Mouse (Mus musculus) frontal cortex, adult (tissue): ENCODE measurements around the gene Syngr4.
"Not testable (repeated sequence)": the region's sequence is repeated elsewhere in the genome, so short reads cannot be mapped to it uniquely, and the experiment has no call there.

Source experiments
- ATAC-seq: cut with Nextera tagmentation; 2 replicates; pipeline ENCODE4 v1.9.2; 2017; ENCODE audit warnings: mild to moderate bottlenecking, moderate library complexity, mixed read lengths; ENCODE audit not compliant: low TSS enrichment

Syngr4 gene

DNA sequence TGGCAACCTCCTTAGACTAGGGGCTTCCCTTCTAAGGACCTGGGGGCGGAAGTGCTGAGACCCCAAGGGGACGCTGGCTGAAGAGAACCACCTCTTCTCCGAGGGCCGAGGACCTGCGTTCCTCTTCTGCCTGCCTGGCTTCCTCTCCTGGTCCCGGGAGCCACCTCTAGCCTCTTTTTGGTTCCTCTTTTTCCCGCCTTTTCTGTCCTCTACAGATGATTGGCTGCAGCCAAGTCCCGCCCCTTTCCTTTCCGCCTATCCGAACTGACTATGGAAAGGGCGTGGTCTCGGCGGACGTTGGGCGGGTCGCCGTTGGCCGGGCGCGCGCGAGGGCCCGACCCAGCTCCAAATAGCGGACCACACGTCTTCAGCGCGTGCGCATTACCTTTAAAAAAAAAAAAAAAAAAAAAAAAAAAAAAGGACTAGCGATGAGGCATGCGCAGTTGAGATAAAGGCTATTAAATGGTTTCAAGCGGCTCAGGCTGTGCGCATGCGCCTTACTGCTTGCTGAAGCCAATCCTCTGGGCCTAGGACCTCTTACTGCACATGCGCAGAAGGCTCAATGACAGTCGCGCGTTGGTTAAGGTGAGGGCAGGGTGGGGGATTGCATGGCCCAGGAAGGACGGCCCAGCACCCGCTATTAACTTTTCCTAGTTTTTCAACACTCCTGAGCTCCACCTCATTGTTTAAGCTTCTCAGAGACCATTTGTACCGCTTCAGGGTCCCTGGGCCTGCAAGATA is at the start of gene Syngr4, which contains the start of gene Tmem143:
TSS of gene Syngr4 (minus strand) at position 198 of the 741 bp plus-strand sequence.
TSS of gene Tmem143 (plus strand) at position 425 of the 741 bp plus-strand sequence.
- peak; percentile 82 for ATAC-seq

DNA sequence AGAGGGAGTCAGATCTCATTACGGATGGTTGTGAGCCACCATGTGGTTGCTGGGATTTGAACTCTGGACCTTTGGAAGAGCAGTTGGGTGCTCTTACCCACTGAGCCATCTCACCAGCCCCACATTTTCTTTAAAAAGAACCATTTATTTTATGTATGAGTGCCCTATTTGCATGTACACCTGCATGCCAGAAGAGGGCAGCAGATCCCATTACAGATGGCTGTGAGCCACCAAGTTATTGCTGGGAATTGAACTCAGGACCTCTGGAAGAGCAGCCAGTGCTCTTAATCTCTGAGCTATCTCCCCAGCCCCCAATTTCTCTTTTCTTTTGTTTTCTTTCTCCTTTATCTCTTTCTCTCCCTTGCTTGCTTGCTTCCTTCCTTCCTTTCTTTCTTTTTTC is 46.8 kb upstream of the Syngr4 start:
- ATAC-seq = not testable (repeated sequence)

DNA sequence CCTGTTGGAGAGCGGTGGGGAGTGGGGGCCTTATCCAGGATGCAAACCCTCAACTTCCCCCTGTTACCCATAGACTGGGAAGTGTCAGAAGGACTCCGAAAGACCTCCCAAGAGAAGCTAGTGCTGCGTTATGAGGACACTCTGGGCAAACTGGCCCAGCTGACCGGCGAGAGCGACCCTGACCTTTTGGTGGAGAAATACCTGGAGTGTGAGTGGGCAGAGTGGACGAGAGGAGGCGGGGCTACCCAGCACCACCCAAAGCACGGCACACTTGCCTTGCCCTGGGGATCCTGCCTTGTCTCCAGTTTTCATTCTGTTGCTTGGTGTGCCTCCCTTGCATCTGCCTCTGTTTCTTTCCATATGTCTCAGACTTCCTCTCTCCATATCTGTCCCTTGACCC is 45.5 kb upstream of the Syngr4 start:
- no peak for ATAC-seq

DNA sequence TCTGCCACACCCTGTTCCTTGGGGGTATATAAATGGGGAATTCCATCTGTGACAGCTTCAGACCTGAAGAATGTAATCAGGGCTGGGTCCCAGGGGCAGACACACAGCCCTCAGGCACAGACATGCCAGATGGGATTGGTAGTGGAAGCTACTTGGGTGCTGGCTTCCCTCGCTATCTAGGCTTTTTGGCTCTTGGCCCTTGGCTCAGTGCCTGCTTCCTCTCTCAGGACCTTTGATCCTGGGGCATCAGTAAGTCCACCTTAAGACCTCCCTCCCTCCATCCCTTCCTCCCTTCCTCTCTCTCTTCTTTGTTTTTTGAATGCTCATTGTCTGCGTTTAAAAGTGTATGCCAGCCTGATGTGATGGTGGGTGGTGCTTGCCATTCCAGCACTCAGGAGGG is 43.3 kb upstream of the Syngr4 start:
- no peak for ATAC-seq

DNA sequence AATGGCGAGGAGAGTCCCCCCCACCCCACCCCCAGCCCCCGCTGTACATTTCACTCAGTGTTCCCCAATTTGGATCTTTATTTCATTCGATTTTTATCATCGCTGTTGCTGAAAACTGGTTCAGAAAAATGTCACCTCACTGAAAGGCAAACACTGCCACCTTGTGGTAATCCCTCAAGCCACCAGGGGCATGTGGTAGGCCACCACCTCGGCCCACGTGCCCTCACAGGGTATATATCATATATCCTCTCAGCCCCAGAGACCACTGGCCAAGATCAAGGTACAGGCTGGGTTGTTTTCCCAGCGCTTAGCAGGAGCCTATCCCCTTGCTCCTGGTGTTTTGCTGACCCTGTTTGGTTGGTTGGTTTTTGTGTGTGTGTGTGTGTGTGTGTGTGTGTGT is 38.6 kb upstream of the Syngr4 start:
- no peak for ATAC-seq

DNA sequence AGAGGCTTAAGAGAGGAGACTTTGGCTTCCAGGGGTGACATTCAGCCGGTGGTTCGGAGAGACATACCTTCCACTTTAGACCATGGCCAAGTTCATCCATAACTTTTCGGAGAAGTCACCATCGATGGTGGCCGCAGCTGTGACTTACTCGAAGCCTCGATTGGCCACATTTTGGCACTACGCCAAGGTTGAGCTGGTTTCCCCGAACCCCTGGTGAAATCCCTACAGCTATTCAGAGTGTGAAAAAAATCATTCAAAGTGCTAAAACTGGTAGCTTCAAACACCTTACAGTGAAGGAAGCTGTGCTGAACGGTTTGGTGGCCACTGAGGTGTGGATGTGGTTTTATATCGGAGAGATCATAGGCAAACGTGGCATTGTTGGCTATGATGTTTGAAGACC is 37.3 kb upstream of the Syngr4 start:
- not testable (repeated sequence) for ATAC-seq

DNA sequence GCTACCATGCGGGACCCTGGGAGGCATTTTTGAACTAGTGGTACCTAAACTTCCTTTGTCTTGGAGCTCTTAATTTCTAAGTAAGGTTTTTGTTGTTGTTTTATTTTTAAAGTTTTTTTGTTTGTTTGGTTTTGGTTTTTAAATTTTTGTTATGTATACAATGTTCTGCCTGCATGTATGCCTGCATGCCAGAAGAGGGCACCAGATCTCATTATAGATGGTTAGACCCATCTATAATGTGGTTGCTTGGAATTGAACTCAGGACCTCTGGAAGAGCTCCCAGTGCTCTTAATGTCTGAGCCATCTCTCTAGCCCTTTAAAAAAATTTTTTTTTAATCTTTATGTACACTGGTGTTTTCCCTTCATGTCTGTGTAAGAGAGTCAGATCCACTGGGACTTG is 33.2 kb upstream of the Syngr4 start:
- ATAC-seq = no peak

DNA sequence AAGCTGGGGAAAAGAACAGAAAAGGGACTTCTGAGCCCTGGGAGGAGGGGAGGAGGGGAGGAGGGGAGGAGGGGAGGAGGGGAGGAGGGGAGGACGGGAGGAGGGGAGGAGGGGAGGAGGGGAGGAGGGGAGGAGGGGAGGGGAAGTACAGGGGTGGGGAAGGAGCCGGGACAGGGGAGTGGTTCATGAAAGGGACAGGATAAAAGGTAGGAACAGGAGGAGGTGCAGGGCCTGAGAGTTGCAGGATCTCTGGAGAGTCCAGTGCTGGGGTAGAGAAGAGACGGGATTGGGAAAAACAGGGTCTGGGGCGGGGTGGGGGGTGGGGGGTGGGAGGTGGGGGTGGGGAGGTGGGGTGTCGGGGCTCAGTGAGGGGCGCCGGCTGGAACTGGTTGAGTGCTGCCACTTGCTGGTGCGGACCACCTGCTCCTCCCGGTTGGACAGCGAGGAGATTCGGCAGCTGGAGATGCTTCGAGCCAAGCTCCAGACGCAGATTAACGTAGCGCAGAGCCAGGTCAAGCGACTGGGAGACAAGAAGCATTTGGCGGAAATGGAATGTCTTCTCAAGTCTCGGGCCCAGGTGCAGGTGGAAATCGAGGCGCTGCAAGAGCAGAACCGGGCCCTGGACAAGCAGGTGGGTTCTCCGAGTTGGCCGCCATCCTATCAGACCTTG is 32.2 kb upstream of the Syngr4 start:
- no peak for ATAC-seq

DNA sequence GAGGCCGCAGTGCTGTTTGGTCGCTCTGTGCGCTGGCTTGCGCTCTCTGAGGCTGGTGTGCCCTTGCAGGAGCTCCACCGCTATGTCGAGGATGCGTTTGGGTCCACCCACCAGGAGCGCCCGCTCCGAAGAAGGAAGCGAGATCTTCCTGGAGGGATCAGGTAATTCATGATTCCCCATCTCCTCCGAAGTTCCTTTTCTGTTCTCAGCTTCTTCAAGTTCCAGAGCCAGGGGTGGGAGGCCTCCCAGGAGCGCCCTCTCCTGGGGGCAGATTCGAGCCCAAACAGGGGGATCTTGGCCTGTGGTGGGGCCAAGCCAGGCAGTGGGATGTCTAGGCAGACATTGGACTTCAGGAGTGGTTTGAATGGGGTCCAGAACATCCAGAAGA is 27.9 kb upstream of the Syngr4 start:
- ATAC-seq = no peak

DNA sequence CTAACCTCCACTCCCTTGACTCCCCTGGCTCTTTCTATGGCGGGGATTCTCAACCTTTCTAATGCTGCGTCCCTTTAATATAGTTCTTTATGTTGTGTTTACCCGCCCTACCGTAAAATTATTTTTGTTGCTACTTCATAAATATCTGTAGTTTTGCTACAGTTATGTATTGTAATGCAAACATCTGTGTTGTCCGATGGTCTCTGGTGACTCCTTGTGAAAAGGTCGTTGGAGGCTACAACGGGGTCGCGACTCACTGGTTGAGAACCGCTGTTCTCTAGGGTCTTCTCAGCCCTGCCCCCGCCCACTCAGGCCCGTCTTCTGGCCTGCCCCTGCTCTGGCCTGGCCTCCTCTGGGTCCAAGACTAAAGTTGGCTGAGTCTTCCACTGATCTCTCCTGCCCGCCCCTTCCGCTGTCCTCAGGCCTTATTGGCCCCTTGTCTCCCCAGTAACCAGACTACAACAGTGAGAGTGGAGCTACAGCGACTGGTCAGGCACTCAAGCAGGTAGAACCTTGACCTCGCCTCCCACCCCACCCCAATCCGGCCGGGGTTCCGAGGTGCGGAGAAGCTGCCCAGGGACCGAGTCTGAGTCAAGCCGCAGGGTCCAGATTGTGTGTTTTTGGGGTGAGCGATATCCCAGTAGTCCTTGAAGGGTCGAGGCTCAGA is 27.4 kb upstream of the Syngr4 start, which contains the start of gene Ccdc114:
TSS of gene Ccdc114 (plus strand) at position 311 of the 667 bp plus-strand sequence.
- 0 out of 2 replicates have a peak, but pooled peaks have one; percentile 10 for ATAC-seq

DNA sequence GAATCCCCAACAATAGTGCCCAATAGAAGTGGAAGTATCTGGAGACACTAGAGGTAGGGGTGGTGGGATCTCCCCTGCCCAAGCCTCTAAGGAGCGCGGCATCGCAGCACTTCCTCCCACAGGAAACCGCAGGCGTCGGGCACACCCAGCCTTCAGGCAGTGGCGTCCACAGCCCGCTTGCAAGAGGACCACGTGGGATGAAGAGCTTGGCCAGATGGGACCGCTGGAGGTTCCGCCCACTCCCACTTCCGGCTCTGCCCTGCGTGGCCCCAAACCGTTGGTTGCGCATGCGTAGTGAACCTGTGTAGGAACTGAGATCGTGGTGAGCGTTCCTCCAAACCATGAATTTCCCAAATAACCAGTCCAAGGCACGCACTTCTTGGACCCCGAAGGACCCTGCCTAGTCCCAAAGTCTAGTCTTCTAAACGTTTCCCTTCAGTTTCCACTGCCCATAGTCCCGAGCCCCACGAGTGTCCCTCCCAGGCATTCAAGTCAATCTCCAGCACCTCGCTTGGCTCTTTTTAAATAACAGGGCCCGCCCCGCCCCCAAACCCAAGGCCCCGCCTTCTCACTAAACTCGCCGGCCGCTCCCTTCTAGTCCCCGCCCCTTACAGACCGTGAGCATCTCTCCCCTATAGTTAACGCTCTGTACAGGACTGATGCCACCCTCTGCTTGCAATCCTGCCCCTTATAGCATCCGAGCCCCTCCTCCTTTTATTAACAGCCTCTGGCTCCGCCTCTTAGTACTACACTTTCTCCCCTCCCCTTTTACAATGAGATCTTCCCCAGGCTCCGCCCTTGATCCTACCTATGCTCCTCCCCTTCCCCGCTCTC is 26.6 kb upstream of the Syngr4 start:
- peak; percentile 90 for ATAC-seq

DNA sequence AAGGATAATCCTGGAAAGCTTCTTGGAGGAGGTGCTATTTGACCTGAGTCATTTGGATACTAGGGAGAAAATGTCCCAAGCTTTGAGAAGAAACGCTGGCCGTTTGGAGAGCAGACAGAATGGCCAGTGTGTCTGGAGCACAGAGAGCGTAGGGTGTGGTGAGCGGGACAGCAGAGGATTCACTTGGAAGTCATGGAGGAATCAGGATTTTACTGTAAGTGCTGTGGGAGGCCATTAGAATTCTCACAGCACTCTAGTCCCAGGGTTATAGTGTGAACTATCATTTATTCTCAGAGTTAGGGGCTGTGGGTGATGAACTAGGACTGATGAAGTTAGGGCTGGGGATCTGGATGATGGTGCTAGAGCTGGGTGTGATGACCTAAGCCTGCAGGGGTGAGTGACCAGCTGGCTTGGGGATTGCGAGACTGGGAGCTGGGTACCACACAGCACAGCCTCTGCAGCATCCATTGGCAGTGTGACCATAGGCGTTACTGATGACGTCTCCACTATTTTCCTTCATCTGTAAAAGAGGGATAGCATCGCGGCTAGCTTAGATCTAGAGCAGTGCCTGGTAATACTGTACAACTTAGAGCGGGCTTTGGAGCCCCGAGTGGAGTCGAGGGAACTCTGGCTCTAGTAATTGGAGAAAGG is 25.6 kb upstream of the Syngr4 start:
- ATAC-seq = no peak

DNA sequence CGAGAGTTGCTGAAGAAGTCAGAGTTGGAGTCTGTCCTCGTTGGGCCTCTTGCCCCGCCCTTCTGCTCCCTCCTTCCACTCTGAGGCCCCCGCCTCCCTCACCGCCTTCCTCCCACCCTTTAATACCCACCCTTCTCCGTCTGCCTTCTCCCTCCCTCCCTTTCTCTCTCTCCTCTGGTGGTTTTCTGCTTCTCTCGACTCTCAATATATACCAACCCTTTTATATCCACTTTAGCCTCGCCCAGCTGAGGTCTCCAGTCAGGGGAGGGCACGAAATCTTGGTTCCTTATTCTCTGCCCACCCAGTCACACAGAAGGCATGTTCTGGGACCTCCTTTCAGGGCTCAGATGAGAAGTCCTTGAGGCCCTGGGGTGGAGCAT is 24.7 kb upstream of the Syngr4 start, which contains the start of gene Emp3:
TSS of gene Emp3 (minus strand) at position 163 of the 380 bp plus-strand sequence.
- no peak for ATAC-seq

DNA sequence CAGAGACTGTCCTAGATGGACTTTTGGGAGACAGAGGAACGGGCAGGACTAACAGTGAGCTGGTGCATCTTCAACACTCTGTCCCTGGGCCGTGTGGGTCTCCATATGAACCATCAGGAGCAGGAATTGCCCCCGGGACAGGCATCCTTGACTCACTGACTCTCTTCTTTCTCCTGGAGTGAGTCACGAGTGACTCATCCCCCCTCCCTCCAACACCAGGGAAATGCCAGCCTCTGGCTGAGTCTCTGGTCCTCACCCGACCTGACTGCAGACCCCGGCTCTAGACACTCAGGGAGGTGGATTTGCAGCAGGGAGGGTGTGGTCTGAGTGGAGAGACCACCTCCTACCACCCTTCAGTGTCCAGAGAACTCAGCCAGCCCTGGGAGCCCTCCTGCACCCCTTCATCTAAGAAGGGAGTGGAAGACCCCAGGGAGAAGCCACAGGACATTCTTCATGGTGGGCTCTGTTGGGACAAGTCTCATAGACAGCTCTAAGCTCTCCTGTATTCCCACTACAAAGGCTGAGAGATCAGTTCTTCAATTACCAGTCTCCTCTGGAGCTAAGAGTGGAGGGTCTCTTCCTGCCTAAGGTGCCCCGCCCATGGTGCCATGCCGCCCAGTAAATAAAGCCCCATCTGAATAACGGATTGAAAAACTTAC is 24.2 kb upstream of the Syngr4 start:
- no peak for ATAC-seq

DNA sequence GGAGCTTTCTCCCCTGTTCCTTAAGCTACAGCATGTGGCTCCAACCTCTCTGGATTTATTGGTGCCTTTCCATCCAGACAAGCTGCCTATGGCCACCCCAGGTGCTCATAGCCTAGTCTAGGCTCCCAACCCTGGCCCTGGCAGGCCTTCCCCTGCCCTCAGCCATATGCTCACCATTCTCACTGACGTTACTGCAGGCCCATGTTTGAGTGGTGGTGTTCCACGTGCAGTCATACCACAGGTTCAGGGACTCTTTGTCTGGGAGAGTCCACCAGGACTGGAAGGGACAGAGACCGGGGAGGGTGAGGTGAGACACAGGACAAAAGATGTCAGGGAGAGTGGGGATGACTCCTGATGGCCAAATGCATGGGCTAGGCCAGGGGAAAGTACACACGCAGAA is 23.2 kb upstream of the Syngr4 start:
- no peak for ATAC-seq

DNA sequence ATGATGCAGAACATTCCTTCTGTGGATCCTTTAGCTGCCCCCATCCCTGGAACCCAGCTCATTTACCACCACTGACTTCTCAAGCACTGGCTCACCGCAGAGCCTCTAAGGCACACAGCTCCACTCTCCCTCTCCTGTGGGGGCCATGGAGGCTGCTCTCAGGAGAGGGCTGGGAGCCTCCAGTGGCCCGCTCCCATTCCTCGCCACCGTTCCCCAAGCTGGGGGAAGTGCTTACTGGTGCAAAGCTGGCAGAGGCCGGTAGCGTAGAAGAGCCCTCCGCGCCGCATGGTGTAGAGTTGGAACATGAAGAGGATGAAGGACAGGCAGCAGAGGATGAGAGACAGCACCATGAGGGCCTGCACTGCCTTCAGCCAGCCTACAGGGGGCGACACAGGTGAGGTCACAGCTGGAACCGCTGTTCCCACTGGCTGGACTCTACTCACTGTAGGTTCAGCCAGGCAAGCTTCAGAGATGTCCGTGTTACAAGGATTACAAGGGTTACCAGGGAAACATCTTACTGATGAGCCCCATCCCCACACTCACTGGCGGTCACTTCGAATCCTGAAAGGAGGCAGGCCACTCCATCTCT is 22.7 kb upstream of the Syngr4 start:
- no peak for ATAC-seq

DNA sequence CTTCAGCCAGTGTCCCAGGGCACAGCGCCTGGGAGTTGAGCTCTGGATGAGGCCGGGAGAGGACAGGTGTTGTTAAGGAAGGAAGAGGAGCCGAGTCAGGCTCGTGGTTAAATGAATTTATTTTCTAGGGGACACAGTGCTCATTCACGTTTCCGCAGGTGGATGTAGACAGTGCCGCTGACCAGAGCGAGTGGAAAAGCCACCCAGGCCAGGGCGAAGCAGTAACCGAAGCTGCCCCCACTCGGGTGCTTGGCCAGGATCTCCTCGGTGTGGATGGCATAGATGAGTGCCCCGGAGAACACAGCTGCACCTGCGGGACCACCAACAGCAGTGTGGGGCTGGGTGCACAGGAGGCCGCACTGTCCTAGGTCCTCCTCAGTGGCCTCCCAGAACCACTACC is 21.4 kb upstream of the Syngr4 start:
- no peak for ATAC-seq

DNA sequence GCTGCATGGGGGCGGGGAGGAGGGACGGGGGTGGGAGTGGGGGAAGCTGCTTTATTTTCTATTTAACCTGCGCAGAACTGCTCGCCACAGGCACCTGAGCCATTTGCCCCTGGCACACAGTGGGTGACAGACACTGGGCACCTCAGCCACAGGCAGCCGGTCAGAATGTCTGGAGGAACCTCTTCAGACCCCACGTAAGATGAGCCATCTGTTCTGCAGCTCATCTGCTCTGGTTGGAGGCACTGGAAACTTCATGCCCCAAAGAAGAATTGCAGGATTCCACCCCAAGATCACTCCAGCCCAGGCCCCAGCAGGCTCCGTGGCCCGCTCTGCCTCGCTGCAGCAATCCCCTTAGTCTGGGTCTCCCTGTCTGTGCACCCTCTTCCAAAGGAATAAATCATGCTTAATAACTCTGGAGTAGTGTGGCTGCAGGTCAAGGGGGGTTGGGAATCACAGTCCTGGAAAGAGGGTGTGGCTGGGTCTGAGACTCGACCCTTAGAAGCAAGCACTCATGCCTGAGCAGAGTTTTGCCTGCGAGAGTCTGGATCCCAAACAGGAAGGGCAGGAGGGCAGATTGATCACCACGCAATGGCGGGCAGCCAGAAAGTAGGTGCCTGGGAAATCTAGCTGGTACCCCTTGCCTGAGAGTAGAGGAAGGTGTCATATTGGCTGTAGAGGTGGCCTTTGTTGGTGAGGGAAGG is 20.6 kb upstream of the Syngr4 start:
- no peak for ATAC-seq
